Comparison of ENCODE assay signal across 10 mouse cellular contexts in genomic region chr6:94011947-94012346, GRCm38 (mm10).
DNase-seq lines count a peak whose midpoint lies in the region; ATAC-seq lines count a peak whose summit lies in the region.
"Had no signal": no experiment of that assay in that cellular context is flagged by ENCODE, and none has a peak within 500 bp of the region (broad histone marks: within the 10 kb centered on the region; RNA-seq: fewer than 3 reads in every experiment).

No protein-coding gene starts in this region.

- H3K9me3 ChIP-seq in intestine, embryonic 16.5 days (ENCODE audit: control insufficient read depth, low read length) = no peaks in the 10 kb centered on the region
- H3K9me3 ChIP-seq in hindbrain, embryonic 13.5 days = no peaks in the 10 kb centered on the region

- no peak overlapping the region for H3K4me2 ChIP-seq in intestine, embryonic 16.5 days (ENCODE audit: low read depth, low read length)
- H3K4me2 ChIP-seq in hindbrain, embryonic 13.5 days = no peak overlapping the region
- H3K4me2 ChIP-seq: hindbrain, embryonic 14.5 days had no signal

- peaks cover 12% of the 10 kb centered on the region for H3K4me1 ChIP-seq in intestine, embryonic 16.5 days (ENCODE audit: control insufficient read depth, insufficient read depth, low read length)
- H3K4me1 ChIP-seq in hindbrain, embryonic 13.5 days (replicated peaks) = peaks cover 22% of the 10 kb centered on the region

- WGBS in intestine, embryonic 16.5 days = 48% methylated on average over 5 of the region's 5 CpGs
- WGBS in hindbrain, embryonic 13.5 days = 61% methylated on average over 5 of the region's 5 CpGs

- no peaks in the 10 kb centered on the region for H3K36me3 ChIP-seq in intestine, embryonic 16.5 days (ENCODE audit: control insufficient read depth, insufficient read depth, low read length)
- no peaks in the 10 kb centered on the region for H3K36me3 ChIP-seq in hindbrain, embryonic 13.5 days

- H3K27ac ChIP-seq in intestine, embryonic 16.5 days (ENCODE audit: low read length) = no peak overlapping the region
- no peak overlapping the region for H3K27ac ChIP-seq in hindbrain, embryonic 13.5 days
- H3K27ac ChIP-seq: hindbrain, embryonic 14.5 days had no signal

- no peak overlapping the region for H3K9ac ChIP-seq in intestine, embryonic 16.5 days (ENCODE audit: low read depth, low read length)
- no peak overlapping the region for H3K9ac ChIP-seq in hindbrain, embryonic 13.5 days
- H3K9ac ChIP-seq: hindbrain, embryonic 14.5 days had no signal

- H3K4me3 ChIP-seq in intestine, embryonic 16.5 days (ENCODE audit: low read length) = no peak overlapping the region
- no peak overlapping the region for H3K4me3 ChIP-seq in hindbrain, embryonic 13.5 days

- DNase-seq in right cerebral cortex, postnatal 14 days = peak; percentile 14
- DNase-seq in right cerebral cortex, adult 2 months (ENCODE audit: low spot score in 2 of 2) = no peak
- DNase-seq in kidney, postnatal 36 days = peak; percentile 30 to 56
- no peak for DNase-seq in urinary bladder, adult 2 months (ENCODE audit: low spot score)
- no peak for DNase-seq in thymus, postnatal 0 days (ENCODE audit: low spot score)
- DNase-seq: thymus, postnatal 25 days had no signal

- H3K27me3 ChIP-seq in intestine, embryonic 16.5 days (replicated peaks; ENCODE audit: control insufficient read depth, insufficient read depth, low read length) = no peaks in the 10 kb centered on the region
- no peaks in the 10 kb centered on the region for H3K27me3 ChIP-seq in hindbrain, embryonic 13.5 days
- H3K27me3 ChIP-seq: CH12.LX had no signal

- ATAC-seq in intestine, embryonic 16.5 days = peak; percentile 62; the same call in 1 of the 2 replicates
- no peak for ATAC-seq in hindbrain, embryonic 13.5 days (ENCODE audit: low FRiP score)

Comparison
In these comparisons a context has a peak if more than half of its experiments do, and no peak if none do; other contexts are left out.
1. DNase-seq: peak in right cerebral cortex, postnatal 14 days (single experiment) and kidney, postnatal 36 days (2 of 2); none in right cerebral cortex, adult 2 months (0 of 2), urinary bladder, adult 2 months (single experiment) and thymus, postnatal 0 days (single experiment).